ENCODE assay signal across 43 mouse cellular contexts in genomic region chr2:163813077-163813476, GRCm38 (mm10). TPM values are rescaled to one million over a fixed set of nuclear protein-coding genes. Genes with fewer than 3 reads are reported as not detected.
DNase-seq lines count a peak whose midpoint lies in the region; ATAC-seq and TF ChIP-seq lines count a peak whose summit lies in the region.
"Had no signal": no experiment of that assay in that cellular context is flagged by ENCODE, and none has a peak within 500 bp of the region (broad histone marks: within the 10 kb centered on the region; RNA-seq: fewer than 3 reads in every experiment).

No protein-coding gene starts in this region.

- no peak for ATAC-seq in midbrain, embryonic 11.5 days (ENCODE audit: low FRiP score)
- ATAC-seq in midbrain, embryonic 16.5 days, result no peak
- ATAC-seq: forebrain, embryonic 16.5 days; hindbrain, postnatal 0 days; intestine, embryonic 15.5 days; midbrain, embryonic 15.5 days; Patski had no signal

- no peaks in the 10 kb centered on the region for H3K36me3 ChIP-seq in midbrain, embryonic 11.5 days (ENCODE audit: control insufficient read depth, insufficient read depth, low read length)
- H3K36me3 ChIP-seq in midbrain, embryonic 16.5 days (ENCODE audit: control insufficient read depth, insufficient read depth, low read length), result no peaks in the 10 kb centered on the region
- no peaks in the 10 kb centered on the region for H3K36me3 ChIP-seq in myocyte (ENCODE audit: control insufficient read depth, insufficient read depth)
- H3K36me3 ChIP-seq: hindbrain, embryonic 12.5 days; intestine, embryonic 15.5 days; limb, embryonic 12.5 days; midbrain, embryonic 15.5 days; neural tube, embryonic 13.5 days had no signal

- H3ac ChIP-seq in myocyte (ENCODE audit: control insufficient read depth, insufficient read length), result no peak overlapping the region

- no peaks in the 10 kb centered on the region for H3K9me3 ChIP-seq in midbrain, embryonic 11.5 days (ENCODE audit: control insufficient read depth, low read length)
- H3K9me3 ChIP-seq in midbrain, embryonic 16.5 days (replicated peaks; ENCODE audit: control insufficient read depth, low read length, poor library complexity, severe bottlenecking), result no peaks in the 10 kb centered on the region
- H3K9me3 ChIP-seq: hindbrain, embryonic 12.5 days; intestine, embryonic 15.5 days; limb, embryonic 12.5 days; midbrain, embryonic 15.5 days; neural tube, embryonic 13.5 days had no signal

- H3K9ac ChIP-seq in midbrain, embryonic 11.5 days (ENCODE audit: low read length), result no peak overlapping the region
- no peak overlapping the region for H3K9ac ChIP-seq in midbrain, embryonic 16.5 days (ENCODE audit: low read depth, low read length)
- H3K9ac ChIP-seq: hindbrain, embryonic 12.5 days; intestine, embryonic 15.5 days; limb, embryonic 12.5 days; midbrain, embryonic 15.5 days; neural tube, embryonic 13.5 days had no signal

- H3K27ac ChIP-seq in midbrain, embryonic 11.5 days (ENCODE audit: low read depth, low read length), result no peak overlapping the region
- no peak overlapping the region for H3K27ac ChIP-seq in midbrain, embryonic 16.5 days (ENCODE audit: low read length)
- H3K27ac ChIP-seq: hindbrain, embryonic 12.5 days; hindbrain, postnatal 0 days; intestine, embryonic 15.5 days; left cerebral cortex, adult 2 months; limb, embryonic 12.5 days; midbrain, embryonic 15.5 days; neural tube, embryonic 13.5 days; stomach, postnatal 0 days had no signal

- no peaks in the 10 kb centered on the region for H3K79me2 ChIP-seq in myocyte (ENCODE audit: control insufficient read depth, insufficient read depth)

- peak; percentile 72 for DNase-seq in midbrain, embryonic 11.5 days (ENCODE audit: low spot score, missing footprints)
- DNase-seq in brain, adult 2 months (ENCODE audit: low read depth, low spot score), result peak; percentile 13
- DNase-seq in fibroblast of lung, adult 2 months (ENCODE audit: low read depth), result peak; percentile 73
- no peak for DNase-seq in adrenal gland, postnatal 36 days
- no peak for DNase-seq in layer of hippocampus, postnatal 14 days (ENCODE audit: low spot score in 2 of 2)
- no peak for DNase-seq in heart, postnatal 4 days
- DNase-seq: cerebellum, adult 11 months; cerebellum, adult 9-11 months; heart, postnatal 14 days; kidney, adult 8-10 months; kidney, postnatal 10 days; layer of hippocampus, adult 9-11 months; lung, postnatal 36 days; right cerebral cortex, postnatal 4 days; thymus, adult 18-20 months; thymus, postnatal 36 days had no signal

- H3K27me3 ChIP-seq in midbrain, embryonic 11.5 days (ENCODE audit: control insufficient read depth, insufficient read depth, low read length), result no peaks in the 10 kb centered on the region
- H3K27me3 ChIP-seq in midbrain, embryonic 16.5 days (ENCODE audit: control insufficient read depth, insufficient read depth, low read depth, low read length), result no peaks in the 10 kb centered on the region
- no peaks in the 10 kb centered on the region for H3K27me3 ChIP-seq in myocyte (ENCODE audit: control insufficient read depth, insufficient read depth, insufficient read length)
- H3K27me3 ChIP-seq: hindbrain, embryonic 12.5 days; intestine, embryonic 15.5 days; limb, embryonic 12.5 days; midbrain, embryonic 15.5 days; neural tube, embryonic 13.5 days; Patski had no signal

- H3K4me3 ChIP-seq in midbrain, embryonic 11.5 days (ENCODE audit: low read depth, low read length), result no peak overlapping the region
- no peak overlapping the region for H3K4me3 ChIP-seq in midbrain, embryonic 16.5 days (ENCODE audit: low read depth, low read length)
- H3K4me3 ChIP-seq in myocyte, result no peak overlapping the region
- H3K4me3 ChIP-seq: hindbrain, embryonic 12.5 days; intestine, embryonic 15.5 days; left cerebral cortex, adult 2 months; limb, embryonic 12.5 days; midbrain, embryonic 15.5 days; neural tube, embryonic 13.5 days had no signal

- WGBS in midbrain, embryonic 11.5 days, result 77% methylated on average over 5 of the region's 5 CpGs
- 62% methylated on average over 5 of the region's 5 CpGs for WGBS in midbrain, embryonic 16.5 days

- H3K4me1 ChIP-seq in midbrain, embryonic 11.5 days (ENCODE audit: control insufficient read depth, insufficient read depth, low read length), result no peaks in the 10 kb centered on the region
- H3K4me1 ChIP-seq in midbrain, embryonic 16.5 days (ENCODE audit: control insufficient read depth, insufficient read depth, low read length), result no peaks in the 10 kb centered on the region
- H3K4me1 ChIP-seq: intestine, embryonic 15.5 days; limb, embryonic 12.5 days; midbrain, embryonic 15.5 days had no signal

- no peak for TF ChIP-seq POLR2A in myocyte (IDR thresholded peaks at IDR 0.05; ENCODE audit: insufficient read length, low read depth)

- no peak overlapping the region for H3K4me2 ChIP-seq in midbrain, embryonic 11.5 days
- H3K4me2 ChIP-seq in midbrain, embryonic 16.5 days (ENCODE audit: low read length), result no peak overlapping the region
- H3K4me2 ChIP-seq in myocyte (ENCODE audit: low read depth), result peak overlapping the region; percentile 14
- H3K4me2 ChIP-seq: hindbrain, embryonic 12.5 days; intestine, embryonic 15.5 days; limb, embryonic 12.5 days; midbrain, embryonic 15.5 days; neural tube, embryonic 13.5 days had no signal

TF ChIP-seq in myocyte, 11 proteins besides CTCF, POLR2A, EP300 and RAD21:
- TF ChIP-seq USF1 (IDR thresholded peaks at IDR 0.05; ENCODE audit: low read depth) (no peak), MYOG (IDR thresholded peaks at IDR 0.05; ENCODE audit: control insufficient read depth in 1 of 3, insufficient read depth in 1 of 3, insufficient read length in 2 of 3, low read depth in 2 of 3) (no peak), REST (IDR thresholded peaks at IDR 0.05; ENCODE audit: insufficient read depth, insufficient read length) (no peak), MYOD1 (IDR thresholded peaks at IDR 0.05; ENCODE audit: control insufficient read depth in 1 of 3, insufficient read length in 2 of 3, low read depth in 2 of 3) (peak in 1 of 3 experiments; percentile 30), MAX (IDR thresholded peaks at IDR 0.05; ENCODE audit: low read depth) (no peak), TCF3 (IDR thresholded peaks at IDR 0.05; ENCODE audit: insufficient read length, low read depth) (no peak)

RNA-seq across cellular contexts. Expression of gene Ccn5, which starts 7.6 kb away (rescaled TPM):
- 0.40 and 0.54 TPM in 2 replicates for polyA plus RNA-seq in midbrain, embryonic 11.5 days (2014; fragmentation: Nextera tagmentation; extraction: Ambion mirVana)
- 0.47 and 0.72 TPM in 2 replicates for polyA plus RNA-seq in midbrain, embryonic 16.5 days (2015; fragmentation: Nextera tagmentation; extraction: Ambion mirVana)
- polyA plus RNA-seq in myocyte (2012; fragmentation: generic; extraction: Trizol), result 2.0 TPM
- total RNA-seq in adrenal gland, postnatal 36 days (2021), result under 1 TPM in 1 of 2 experiments, not detected in 1; 0.63 TPM
- not detected for total RNA-seq in layer of hippocampus, postnatal 14 days (2021)
- 1 to 10 TPM in 1 of 2 experiments, under 1 TPM in 1; 0.98 to 1.5 TPM for total RNA-seq in heart, postnatal 4 days (2021)
- total RNA-seq: adrenal gland, postnatal 4 days; CH12.LX; left cerebral cortex, postnatal 25 days had no signal

RNA-seq across cellular contexts. Expression of gene Kcnk15, which starts 40.4 kb away (rescaled TPM):
- polyA plus RNA-seq in midbrain, embryonic 11.5 days (2014; fragmentation: Nextera tagmentation; extraction: Ambion mirVana), result not detected in 2 replicates
- 0.17 and 0.33 TPM in 2 replicates for polyA plus RNA-seq in midbrain, embryonic 16.5 days (2015; fragmentation: Nextera tagmentation; extraction: Ambion mirVana)
- polyA plus RNA-seq in myocyte (2012; fragmentation: generic; extraction: Trizol), result not detected
- not detected for total RNA-seq in adrenal gland, postnatal 36 days (2021)
- under 1 TPM in 1 of 2 experiments, not detected in 1; 0.23 TPM for total RNA-seq in layer of hippocampus, postnatal 14 days (2021)
- not detected for total RNA-seq in heart, postnatal 4 days (2021)
- total RNA-seq: adrenal gland, adult 18-20 months; adrenal gland, postnatal 4 days; CH12.LX; ES-E14; gastrocnemius, adult 8-10 months; gastrocnemius, postnatal 4 days; heart, postnatal 14 days; liver, adult 2 months had no signal
- polyA plus RNA-seq: C2C12; forebrain, embryonic 11.5 days; forebrain, embryonic 16.5 days; heart, embryonic 14.5 days; hindbrain, embryonic 12.5 days; intestine, embryonic 15.5 days; large intestine, adult 2 months; limb, embryonic 12.5 days; liver, adult 2 months; liver, embryonic 16.5 days; lung, embryonic 16.5 days; neural tube, embryonic 13.5 days; Patski; spleen, adult 2 months; stomach, postnatal 0 days had no signal

Comparison
In these comparisons a context has a peak if more than half of its experiments do, and no peak if none do; other contexts are left out.
1. DNase-seq: peak in midbrain, embryonic 11.5 days (single experiment), brain, adult 2 months (single experiment) and fibroblast of lung, adult 2 months (single experiment); none in adrenal gland, postnatal 36 days (0 of 2), layer of hippocampus, postnatal 14 days (0 of 2) and heart, postnatal 4 days (single experiment).